Mouse (Mus musculus): ENCODE measurements around the gene Irf3.
"Not testable (repeated sequence)": the region's sequence is repeated elsewhere in the genome, so short reads cannot be mapped to it uniquely, and the experiment has no call there.

The Irf3 gene

DNA sequence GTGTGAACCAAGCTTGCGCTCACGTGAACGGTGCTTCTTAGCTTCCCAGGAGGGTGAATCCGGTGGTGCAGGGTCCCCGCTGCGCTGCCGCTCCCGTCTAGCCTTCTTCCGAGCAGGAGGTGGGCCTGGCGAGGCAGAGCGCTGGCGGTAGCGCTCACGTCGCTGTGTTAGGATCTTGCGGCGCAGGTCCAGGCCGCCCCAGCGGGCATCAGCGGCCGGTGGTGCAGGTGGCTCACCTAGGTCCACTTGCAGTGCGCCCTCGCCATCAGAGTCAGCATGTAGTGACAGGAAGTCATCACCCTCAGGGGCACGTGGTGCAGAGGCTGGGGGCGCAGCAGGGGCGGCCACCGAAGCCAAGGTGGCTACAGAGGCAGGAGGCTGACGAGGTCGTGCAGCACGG, 10.4 kb downstream of the Irf3 start:
- no peak for DNase-seq (ENCODE audit: low spot score)

DNA sequence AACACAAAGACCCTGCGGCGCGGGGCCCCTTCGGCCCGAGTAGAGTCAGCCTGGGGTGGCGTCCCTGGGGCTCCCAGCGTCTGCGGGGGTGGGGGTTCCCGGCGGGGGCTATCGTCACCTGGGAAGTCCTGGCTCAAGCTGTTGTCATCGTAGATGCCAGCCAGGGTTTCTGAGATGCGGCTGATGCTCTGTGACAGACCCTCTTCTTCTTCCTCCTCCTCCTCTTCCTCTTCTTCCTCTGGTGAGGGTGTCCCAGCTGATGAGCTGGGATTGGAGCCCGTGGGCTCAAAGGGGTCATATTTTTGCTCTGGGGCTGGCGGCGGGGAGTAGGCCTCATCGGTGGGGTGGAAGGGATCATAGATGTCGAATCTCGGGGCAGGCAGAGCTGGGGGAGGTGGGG, 11.0 kb downstream of the Irf3 start:
- no peak for DNase-seq (ENCODE audit: low spot score)

DNA sequence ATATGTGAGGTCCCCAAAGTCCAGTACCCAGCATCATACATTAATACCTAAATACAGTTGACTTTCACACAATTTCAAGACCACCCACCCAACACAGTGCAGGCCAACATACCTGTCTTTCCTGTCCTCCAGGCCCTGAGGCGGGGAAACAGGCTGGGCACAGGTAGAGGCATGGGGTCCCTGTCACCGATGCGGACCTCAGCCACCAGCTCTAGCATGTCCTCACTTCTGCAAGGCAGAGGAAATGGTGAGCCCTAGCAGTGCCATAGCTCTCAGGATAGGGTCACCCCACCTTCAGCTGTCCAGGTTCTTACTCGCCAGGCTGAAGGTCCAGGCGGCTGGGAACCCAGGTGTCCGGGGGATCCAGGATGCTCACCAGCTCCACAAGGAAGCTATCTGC, 14.6 kb downstream of the Irf3 start:
- DNase-seq (ENCODE audit: low spot score): no peak

DNA sequence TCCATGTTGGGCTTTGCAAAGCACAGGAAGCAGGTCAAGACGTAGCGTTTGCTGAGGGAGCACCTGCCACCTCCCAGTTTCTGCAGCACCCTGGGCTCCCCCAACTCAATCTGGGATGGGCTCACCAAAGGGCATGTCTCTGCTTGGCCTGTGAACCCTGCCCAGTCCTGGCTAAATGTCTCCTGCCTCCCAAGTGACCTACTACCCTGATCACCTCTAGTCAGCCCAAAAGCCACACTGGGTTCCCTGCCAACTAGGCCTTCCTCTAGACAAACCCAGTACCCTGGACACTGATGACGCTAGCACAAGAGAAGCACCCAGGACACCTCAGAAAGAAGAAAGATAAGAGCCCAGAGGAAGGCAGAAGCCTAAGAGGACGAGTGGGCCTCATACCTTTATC, 15.4 kb downstream of the Irf3 start:
- no peak for DNase-seq (ENCODE audit: low spot score)

DNA sequence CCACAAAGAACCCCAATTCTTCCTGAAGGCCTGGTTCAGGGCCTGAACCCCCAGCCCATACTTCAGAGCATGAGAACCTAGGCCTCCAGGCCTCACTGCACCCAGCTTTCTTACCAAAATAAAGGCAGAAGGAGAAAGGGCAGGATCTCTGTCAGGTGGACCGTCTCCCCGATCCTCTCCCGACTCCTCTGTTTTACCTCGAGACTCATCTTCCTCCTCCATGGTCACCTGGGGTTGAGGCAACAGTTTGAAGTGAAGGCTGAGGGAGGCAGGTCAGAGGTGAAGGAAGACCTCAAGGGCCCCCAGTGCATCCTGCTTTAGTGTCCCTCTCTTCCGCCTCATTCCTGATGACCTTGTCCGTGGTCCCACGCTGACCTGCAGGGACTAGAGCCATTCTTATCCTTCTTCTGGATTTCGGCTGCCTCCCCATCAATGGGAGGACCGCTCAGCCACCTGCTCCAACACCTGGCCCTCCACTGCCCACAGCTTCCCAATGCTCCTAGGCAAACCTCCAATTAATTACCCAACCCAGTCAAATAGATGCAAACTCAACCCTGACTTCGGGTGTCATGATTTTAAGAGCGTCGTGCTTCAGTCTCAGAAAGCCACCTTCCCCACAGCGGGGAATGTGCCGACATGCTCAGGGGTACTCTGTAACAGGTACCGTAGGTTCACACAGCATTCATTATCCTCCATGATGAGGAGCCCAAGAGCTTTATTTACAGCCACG, 16.1 kb downstream of the Irf3 start:
- DNase-seq (ENCODE audit: low spot score): no peak

DNA sequence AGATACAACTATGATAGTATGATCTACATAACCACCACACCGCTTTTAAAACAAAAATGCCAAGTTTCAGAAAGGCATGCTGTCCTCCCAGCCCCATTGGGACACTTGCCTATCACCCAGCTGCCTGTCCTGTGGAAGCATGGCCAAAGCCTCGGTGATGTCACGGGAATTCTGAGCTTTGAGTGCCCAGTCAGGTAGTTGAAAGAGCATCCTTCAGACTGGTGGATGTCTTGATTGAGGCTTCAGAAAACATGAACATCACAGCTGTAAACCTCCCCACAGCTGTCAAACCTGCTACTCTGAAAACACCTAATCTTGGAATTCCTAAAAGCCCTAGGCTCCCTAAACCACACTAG, 16.6 kb downstream of the Irf3 start:
- no peak for DNase-seq (ENCODE audit: low spot score)

DNA sequence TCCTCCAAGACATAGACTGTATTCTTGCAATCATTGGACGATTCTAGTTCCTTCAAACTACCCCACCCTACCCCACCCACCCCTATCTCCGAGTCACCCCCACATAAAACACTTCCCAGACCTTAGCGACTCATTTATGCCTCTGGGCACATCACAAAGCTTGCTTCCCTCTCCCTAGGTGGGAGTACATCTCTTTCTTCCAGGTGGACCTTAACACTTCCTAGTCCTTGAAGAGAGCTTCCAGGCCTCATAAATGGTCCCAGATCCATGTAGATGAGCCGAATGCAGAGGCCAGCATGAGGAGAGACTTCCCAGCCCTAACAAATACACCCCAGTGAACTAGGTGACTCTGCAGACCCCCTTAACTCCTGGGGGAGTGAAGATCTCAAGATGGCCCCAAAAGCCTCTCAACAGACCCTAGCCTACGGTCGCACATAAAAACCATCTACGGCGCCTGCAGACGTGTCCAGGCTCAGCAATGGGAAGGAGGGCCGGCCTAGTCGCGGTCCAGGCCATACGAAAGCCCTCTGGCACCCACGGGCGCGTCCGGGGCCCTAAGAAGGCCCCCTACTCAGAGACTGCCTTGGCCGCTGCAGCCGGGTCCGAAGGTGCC, 18.0 kb downstream of the Irf3 start:
- DNase-seq (ENCODE audit: low spot score): no peak

DNA sequence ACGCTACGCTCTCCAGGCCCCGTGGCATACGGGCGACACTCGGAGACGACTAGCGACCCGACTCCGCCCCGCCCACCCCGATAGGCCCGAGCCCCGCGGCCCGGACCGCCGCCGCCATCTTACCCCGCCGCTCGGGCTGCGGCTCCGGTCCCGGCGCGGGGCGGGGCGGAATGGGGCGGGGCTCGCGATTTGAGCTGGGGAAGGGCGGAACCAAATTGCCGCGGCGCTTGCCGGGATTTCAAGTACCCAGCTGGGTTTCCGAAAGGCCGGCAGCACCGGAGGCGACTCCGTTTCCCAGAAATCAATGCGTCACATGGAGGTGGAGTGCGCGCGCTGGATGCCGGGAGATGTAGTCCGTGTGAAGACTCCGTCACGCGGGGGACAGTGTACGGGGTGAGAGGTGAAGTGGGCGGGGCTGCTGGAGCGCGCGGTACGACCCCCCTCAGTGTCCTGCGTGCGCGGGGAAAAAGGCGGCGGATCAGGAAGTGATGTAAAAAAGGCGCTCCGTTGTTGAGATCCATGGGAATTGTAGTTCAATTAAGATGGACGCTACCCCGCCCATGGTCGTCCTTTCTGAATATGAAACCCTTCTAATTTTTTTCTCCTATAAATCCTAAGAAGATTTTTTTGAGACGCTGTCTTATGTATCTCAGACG, 18.6 kb downstream of the Irf3 start, which contains the start of gene Scaf1:
Scaf1 (minus strand) TSS at position 407 of the 656 bp plus-strand sequence.
- DNase-seq (ENCODE audit: low spot score): peak; percentile 98

DNA sequence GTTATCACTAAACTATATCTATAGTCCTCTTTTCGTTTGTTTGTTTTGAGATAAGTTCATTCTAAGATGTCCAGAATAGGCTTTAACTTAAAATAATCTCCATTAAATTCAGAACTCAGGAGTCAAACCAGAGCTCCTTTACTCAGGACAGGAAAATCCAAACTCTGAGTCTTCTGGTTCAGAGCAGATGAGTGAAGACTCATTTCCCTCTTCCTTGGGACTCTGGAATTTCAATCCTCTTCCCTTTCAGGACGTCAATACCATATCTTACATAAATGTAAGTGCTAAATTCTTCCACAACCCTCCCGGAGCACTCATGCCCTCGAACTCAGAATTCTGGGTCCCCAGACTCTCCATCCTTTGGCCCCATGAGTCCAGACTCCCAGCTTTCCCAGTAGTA, 19.3 kb downstream of the Irf3 start:
- no peak for DNase-seq (ENCODE audit: low spot score)

DNA sequence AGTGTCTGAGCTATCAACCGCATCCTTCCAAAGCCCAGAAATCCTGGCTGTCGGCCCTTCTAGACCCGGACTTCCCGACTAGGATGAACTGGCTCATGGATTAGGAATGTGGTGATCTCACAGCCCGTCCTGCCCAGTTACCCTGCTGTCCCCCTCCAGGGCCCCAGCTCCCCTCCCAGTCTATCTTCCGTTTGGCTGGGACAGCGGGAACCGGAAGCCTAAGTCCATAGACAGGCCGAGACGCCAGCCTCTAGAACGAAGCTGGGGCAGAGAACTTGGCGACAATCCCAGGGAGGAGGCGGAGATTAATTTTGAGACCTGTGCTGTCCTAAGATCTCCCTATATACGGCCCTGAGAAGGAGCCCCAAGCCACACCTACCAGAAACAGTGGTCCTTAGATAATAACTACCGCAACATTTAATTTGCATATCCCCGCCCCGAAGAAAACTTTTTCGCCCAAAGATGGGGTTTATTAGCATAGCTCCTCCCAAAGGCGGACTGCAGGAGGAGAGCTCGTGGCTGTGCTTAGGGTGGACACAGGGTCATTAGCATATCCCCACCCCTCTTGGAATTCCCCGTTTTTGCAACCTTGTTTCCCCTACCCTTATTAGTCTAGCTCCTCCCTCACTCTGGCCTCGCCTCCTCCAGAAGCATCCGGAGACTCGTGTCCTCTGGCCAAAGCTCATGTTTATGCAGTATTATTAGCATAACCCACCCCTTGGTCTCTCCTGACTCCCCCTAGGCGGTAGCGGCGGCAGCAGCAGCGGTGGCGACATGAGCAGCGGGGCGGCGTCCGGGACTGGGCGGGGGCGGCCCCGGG, 20.0 kb downstream of the Irf3 start, which contains the start of gene Rras:
Rras (plus strand) TSS at position 720 of the 820 bp plus-strand sequence.
- peak; percentile 83 for DNase-seq (ENCODE audit: low spot score)

DNA sequence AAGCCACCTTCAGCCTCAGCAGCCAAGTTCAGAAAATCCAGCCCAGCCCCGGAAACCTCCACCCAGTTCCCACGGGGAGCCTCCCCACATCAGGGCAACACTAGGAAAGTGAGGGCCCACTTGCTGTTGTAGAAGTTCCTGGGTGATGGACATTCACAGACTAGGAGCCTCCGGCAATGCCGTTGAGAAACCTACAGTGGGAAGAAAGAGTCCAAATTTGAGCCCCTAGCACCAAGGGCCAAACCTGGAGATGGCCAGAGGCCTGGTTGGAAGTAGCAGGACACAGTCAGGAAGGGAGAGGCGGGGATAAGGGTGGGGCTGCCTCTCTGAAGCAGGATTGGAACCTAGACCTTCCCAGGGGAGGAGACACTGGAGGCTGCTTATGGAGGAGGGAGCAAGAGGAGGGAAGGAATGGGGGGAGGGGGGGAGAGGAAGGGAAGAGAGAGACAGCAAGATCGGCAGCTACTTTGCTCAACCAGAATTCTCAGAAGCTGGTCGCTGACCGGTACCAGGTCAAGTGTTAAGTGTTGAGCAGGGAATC, 21.7 kb downstream of the Irf3 start:
- DNase-seq (ENCODE audit: low spot score): peak; percentile 54

DNA sequence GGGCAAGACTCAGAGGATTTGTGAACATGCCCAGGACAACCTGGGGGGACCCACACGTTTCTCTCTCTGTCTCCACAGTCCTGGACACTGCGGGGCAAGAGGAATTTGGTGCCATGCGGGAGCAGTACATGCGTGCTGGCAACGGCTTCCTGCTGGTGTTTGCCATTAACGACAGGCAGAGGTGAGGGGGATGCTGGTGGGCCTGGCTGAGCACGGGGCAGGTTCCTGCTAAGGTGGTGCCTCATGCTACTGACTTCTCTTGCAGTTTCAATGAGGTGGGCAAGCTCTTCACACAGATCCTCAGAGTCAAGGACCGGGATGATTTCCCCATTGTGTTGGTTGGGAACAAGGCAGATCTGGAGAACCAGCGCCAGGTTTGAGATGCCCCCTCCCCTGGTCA, 22.8 kb downstream of the Irf3 start:
- no peak for DNase-seq (ENCODE audit: low spot score)

DNA sequence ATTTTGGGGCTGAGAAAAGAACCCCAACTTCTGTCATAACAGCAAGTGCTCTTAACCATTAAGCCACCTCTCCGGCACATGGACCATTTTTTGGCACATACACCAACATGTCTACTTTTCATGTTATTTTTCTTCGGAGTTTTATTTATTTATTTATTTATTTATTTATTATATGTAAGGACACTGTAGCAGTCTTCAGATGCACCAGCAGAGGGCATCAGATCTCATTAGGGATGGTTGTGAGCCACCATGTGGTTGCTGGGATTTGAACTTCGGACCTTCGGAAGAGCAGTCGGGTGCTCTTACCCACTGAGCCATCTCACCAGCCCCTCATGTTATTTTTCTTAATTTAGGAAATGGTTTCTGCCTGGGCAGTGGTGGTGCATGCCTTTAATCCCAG, 26.3 kb downstream of the Irf3 start:
- DNase-seq (ENCODE audit: low spot score): not testable (repeated sequence)

DNA sequence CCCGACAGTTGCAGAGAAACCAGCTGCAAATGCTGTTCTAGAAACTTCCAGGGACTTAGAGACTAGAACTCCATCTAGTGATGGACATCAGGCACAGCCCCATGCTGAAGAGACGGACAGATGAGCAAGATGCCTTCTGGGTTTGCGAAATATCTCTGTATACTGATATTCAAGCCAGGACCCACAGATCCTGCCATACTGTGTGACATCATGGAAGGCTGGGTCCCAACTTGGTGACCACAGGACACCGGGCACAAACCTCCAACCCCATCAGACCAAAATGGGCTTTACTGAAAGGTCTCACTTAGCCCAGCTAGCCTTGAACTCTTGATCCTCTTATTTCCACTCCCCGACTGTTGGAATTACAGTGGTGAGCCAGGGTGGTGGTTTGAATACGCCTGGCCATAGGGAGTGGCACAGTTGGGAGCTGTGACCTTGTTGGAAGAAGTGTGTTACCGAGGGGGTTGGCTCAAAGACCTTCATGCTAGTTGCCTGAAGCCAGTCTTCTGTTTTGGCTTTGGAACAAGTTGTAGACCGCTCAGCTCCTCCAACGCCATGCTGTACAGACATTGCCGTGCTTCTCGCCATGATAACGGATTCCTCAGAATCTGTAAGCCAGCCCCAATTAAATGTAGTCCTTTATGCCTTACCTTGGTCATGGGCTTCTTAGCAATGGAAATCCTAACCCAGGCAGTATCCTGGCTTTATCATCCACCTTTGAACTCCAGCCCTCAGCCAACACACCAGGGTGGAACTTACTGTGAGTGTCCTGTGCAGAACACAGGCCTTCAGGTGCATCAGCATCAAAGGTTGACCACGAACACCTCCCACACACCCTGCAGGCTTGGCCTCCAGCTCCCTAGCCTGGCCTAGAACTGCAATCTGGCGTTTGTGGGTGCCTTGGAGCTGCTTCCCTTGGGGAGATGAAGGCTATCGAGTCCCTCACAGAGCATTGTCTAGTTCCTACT, 27.1 kb downstream of the Irf3 start:
- DNase-seq (ENCODE audit: low spot score): no peak

DNA sequence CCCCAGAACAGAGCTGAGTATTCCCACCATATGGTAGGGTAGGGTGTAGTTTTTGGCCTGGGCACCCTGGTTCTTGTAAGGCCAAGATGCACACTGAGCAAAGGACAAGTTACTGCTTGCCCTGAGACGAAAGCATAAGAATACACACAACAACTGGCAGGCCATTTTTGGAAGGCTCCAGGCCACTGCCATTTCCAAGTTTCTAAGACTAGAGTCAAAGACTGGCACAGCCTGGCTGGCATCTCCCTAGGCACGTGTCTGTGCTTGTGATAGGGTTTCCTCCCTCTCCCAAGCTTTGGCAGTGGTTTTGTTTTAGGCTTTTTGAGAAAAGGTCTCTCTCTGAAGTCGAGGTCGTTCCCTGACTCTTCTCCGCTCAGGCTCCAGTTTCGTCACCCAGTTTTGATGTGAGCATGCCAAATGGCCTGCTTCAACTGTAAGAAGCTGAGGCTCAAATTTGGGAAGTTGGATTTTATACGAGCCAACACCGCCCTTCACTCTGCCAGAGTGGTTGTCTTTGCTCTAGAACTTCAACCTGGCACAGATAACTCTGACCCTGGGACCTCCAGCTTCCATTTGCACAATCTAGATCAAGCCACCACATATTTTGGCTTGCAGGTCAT, 28.3 kb downstream of the Irf3 start:
- DNase-seq (ENCODE audit: low spot score): no peak

DNA sequence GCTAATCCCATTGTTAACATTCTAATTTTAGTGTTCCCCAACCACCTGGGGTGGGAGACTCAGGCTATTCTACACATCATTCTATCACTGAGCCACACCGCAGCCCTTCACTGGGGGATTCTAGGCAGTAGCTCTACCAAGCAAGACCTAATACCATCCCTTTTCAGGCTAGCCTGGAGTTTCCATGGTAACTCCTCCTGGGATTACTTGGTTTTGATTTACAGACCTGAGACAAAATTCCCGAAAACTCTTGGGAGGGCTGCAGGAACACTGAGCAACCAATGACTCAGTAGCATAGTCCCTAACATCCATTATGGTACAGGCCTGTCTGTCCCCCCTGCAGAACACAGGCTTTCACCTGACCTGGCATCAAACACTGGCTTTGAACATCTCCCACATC, 28.8 kb downstream of the Irf3 start:
- no peak for DNase-seq (ENCODE audit: low spot score)

DNA sequence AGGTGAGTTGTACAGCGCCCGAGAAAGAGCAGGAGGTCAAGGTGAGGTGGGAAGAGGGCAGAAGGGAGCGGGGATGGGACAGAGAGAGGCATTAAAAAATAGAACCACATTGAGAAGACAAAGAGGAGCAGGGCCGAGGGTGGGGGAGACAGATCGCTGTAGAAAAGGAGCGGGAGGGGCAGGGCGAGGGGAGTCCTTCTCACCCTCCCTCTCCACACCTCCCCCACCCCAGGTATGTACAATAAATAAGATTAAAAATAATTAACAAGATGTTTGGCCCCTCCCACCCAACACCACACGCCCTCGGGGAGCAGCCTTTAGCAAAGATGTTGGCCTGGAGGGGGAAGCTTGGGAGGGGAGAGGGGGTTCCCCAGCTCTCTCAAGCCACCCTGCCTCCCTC, 30.3 kb downstream of the Irf3 start:
- no peak for DNase-seq (ENCODE audit: low spot score)

DNA sequence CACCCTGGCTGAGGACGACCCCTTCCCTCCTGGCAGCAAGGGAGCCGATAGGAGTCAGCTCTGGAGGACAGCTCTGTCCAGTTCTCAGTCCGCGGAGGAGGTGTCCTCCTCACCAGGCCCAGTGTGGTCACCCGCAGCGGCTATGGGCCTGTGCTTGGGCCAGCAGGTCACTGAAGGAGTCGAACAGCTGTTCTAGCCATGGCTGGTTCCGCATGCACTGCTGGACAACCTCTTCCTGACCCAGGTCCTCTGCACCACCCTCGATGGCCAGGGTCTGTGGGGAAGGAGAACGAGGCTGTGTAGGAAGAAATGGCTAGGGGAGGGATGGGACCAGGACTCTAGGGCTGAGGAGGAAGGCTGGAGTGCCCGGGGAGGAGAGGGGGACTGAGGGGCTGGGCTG, 30.9 kb downstream of the Irf3 start:
- no peak for DNase-seq (ENCODE audit: low spot score)

DNA sequence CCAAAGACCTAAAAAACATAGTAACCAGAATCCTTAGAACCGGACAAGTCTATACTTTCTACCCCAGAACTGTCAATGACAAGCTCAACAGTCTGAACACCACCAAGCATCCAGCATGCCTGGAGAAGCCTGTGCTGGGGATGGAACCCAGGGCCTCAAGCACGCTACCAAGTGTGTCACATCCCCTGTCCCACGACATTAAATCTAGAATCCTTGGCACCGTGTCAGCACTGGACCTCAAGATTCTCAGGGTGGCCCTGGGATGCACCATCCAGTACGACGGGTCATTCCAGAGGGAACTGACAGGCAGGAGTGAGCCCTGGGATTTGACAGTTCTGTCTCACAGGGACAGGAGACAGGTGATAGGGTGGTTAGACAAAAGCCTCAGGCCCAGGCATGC, 32.5 kb downstream of the Irf3 start:
- no peak for DNase-seq (ENCODE audit: low spot score)

DNA sequence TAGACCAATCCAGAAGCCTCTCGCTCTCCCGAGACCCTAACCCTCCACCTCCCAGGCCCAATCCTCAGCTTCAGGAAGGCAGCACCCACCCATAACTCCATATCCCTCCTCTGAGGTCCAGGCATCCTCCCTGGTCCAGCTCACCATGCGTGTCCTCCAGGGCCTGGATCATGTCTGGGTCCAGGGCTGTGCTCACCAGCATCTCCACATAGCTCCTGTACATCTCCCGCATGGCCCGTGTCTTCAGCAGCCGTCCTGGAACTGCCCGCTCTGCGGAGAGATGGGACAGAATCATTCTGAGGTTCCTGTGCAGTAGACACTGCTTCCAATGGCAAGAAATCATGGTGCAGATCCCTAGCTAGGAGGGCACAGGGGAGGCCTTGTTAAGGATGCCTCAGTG, 33.4 kb downstream of the Irf3 start:
- DNase-seq (ENCODE audit: low spot score): no peak
